Mouse (Mus musculus): ENCODE measurements around the gene Spdye4a. TPM values are rescaled to one million over a fixed set of nuclear protein-coding genes. Genes with fewer than 3 reads are reported as not detected.
"Not testable (repeated sequence)": the region's sequence is repeated elsewhere in the genome, so short reads cannot be mapped to it uniquely, and the experiment has no call there.

Spdye4a gene
- polyA plus RNA-seq, 1 experiment from 2014 or later = not detected

GRCm38 (mm10) chr5:143196506-143196905 lies 30.2 kb downstream of the Spdye4a start:
- no peaks in the 10 kb centered on the region for H3K9me3 ChIP-seq (replicated peaks; ENCODE audit: control insufficient read depth, low read length)
- no peaks in the 10 kb centered on the region for H3K4me1 ChIP-seq (ENCODE audit: control insufficient read depth, insufficient read depth, low read length)
- H3K9ac ChIP-seq (ENCODE audit: low read length) = no peak overlapping the region
- ATAC-seq (replicated peaks; ENCODE audit: extremely low read depth, insufficient read depth, low FRiP score) = no peak
- H3K27me3 ChIP-seq (ENCODE audit: control insufficient read depth, insufficient read depth, low read length) = no peaks in the 10 kb centered on the region
- no peak overlapping the region for H3K4me2 ChIP-seq (ENCODE audit: low read depth, low read length)
- no peaks in the 10 kb centered on the region for H3K36me3 ChIP-seq (ENCODE audit: control insufficient read depth, insufficient read depth)
- H3K27ac ChIP-seq (ENCODE audit: low read length) = no peak overlapping the region
- H3K4me3 ChIP-seq (ENCODE audit: low read length) = no peak overlapping the region
- WGBS = 72% methylated on average over 4 of the region's 4 CpGs

GRCm38 (mm10) chr5:143195166-143195565 lies 31.5 kb downstream of the Spdye4a start:
- WGBS = 69% methylated on average over 2 of the region's 2 CpGs
- no peak overlapping the region for H3K4me2 ChIP-seq (ENCODE audit: low read depth, low read length)
- H3K36me3 ChIP-seq (ENCODE audit: control insufficient read depth, insufficient read depth) = no peaks in the 10 kb centered on the region
- no peaks in the 10 kb centered on the region for H3K27me3 ChIP-seq (ENCODE audit: control insufficient read depth, insufficient read depth, low read length)
- H3K9ac ChIP-seq (ENCODE audit: low read length) = no peak overlapping the region
- H3K9me3 ChIP-seq (replicated peaks; ENCODE audit: control insufficient read depth, low read length) = no peaks in the 10 kb centered on the region
- no peak for ATAC-seq (replicated peaks; ENCODE audit: extremely low read depth, insufficient read depth, low FRiP score)
- no peak overlapping the region for H3K27ac ChIP-seq (ENCODE audit: low read length)
- H3K4me1 ChIP-seq (ENCODE audit: control insufficient read depth, insufficient read depth, low read length) = no peaks in the 10 kb centered on the region
- no peak overlapping the region for H3K4me3 ChIP-seq (ENCODE audit: low read length)

- 53% methylated on average over 8 of the region's 8 CpGs for WGBS
- not testable (repeated sequence) for ATAC-seq (replicated peaks; ENCODE audit: extremely low read depth, insufficient read depth, low FRiP score); H3K9me3 ChIP-seq (replicated peaks; ENCODE audit: control insufficient read depth, low read length); H3K9ac ChIP-seq (ENCODE audit: low read length); H3K4me2 ChIP-seq (ENCODE audit: low read depth, low read length); H3K36me3 ChIP-seq (ENCODE audit: control insufficient read depth, insufficient read depth); H3K4me1 ChIP-seq (ENCODE audit: control insufficient read depth, insufficient read depth, low read length); H3K4me3 ChIP-seq (ENCODE audit: low read length); H3K27ac ChIP-seq (ENCODE audit: low read length); H3K27me3 ChIP-seq (ENCODE audit: control insufficient read depth, insufficient read depth, low read length)
Observed at GRCm38 (mm10) chr5:143194747-143195146, 31.9 kb downstream of the Spdye4a start.

- Histone ChIP-seq H3K9me3 (replicated peaks; ENCODE audit: control insufficient read depth, low read length) (no peaks in the 10 kb centered on the region), H3K4me3 (ENCODE audit: low read length) (no peak overlapping the region), H3K4me1 (ENCODE audit: control insufficient read depth, insufficient read depth, low read length) (no peaks in the 10 kb centered on the region), H3K27me3 (ENCODE audit: control insufficient read depth, insufficient read depth, low read length) (no peaks in the 10 kb centered on the region), H3K36me3 (ENCODE audit: control insufficient read depth, insufficient read depth) (no peaks in the 10 kb centered on the region), H3K4me2 (ENCODE audit: low read depth, low read length) (no peak overlapping the region), H3K9ac (ENCODE audit: low read length) (no peak overlapping the region), H3K27ac (ENCODE audit: low read length) (no peak overlapping the region)
- 82% methylated on average over 8 of the region's 8 CpGs for WGBS
- no peak for ATAC-seq (replicated peaks; ENCODE audit: extremely low read depth, insufficient read depth, low FRiP score)
Observed at GRCm38 (mm10) chr5:143192806-143193205, 33.9 kb downstream of the Spdye4a start.

- not testable (repeated sequence) for H3K9me3 ChIP-seq (replicated peaks; ENCODE audit: control insufficient read depth, low read length); H3K4me1 ChIP-seq (ENCODE audit: control insufficient read depth, insufficient read depth, low read length); H3K27me3 ChIP-seq (ENCODE audit: control insufficient read depth, insufficient read depth, low read length); H3K27ac ChIP-seq (ENCODE audit: low read length); ATAC-seq (replicated peaks; ENCODE audit: extremely low read depth, insufficient read depth, low FRiP score); H3K4me2 ChIP-seq (ENCODE audit: low read depth, low read length); H3K9ac ChIP-seq (ENCODE audit: low read length); H3K36me3 ChIP-seq (ENCODE audit: control insufficient read depth, insufficient read depth); H3K4me3 ChIP-seq (ENCODE audit: low read length)
- WGBS = no CpG with 5 or more reads among the region's 1 CpGs
Observed at GRCm38 (mm10) chr5:143188014-143188413, 38.7 kb downstream of the Spdye4a start.

- peak; percentile 95 for ATAC-seq (replicated peaks; ENCODE audit: extremely low read depth, insufficient read depth, low FRiP score)
- Histone ChIP-seq H3K27me3 (ENCODE audit: control insufficient read depth, insufficient read depth, low read length) (no peaks in the 10 kb centered on the region), H3K4me1 (ENCODE audit: control insufficient read depth, insufficient read depth, low read length) (peaks cover 8% of the 10 kb centered on the region), H3K27ac (ENCODE audit: low read length) (peak within 1 kb of the TSS; percentile 77), H3K9ac (ENCODE audit: low read length) (peak within 1 kb of the TSS; percentile 92), H3K4me3 (ENCODE audit: low read length) (peak within 1 kb of the TSS; percentile 79), H3K4me2 (ENCODE audit: low read depth, low read length) (peak within 1 kb of the TSS; percentile 80), H3K36me3 (ENCODE audit: control insufficient read depth, insufficient read depth) (peaks cover 28% of the 10 kb centered on the region), H3K9me3 (replicated peaks; ENCODE audit: control insufficient read depth, low read length) (peaks cover 4% of the 10 kb centered on the region)
- under 1% methylated on average over 58 of the region's 58 CpGs for WGBS
Observed at GRCm38 (mm10) chr5:143180255-143181076, 46.2 kb downstream of the Spdye4a start, which contains the start of the genes Rbak and Spdye4b. Rbak (minus strand) TSS chr5:143180775. Spdye4b (plus strand) TSS chr5:143181017.

GRCm38 (mm10) chr5:143179179-143179578 lies 47.5 kb downstream of the Spdye4a start:
- Histone ChIP-seq H3K4me2 (ENCODE audit: low read depth, low read length) (peak overlapping the region; percentile 80; the same call in 1 of the 2 replicates), H3K9me3 (replicated peaks; ENCODE audit: control insufficient read depth, low read length) (peaks cover 5% of the 10 kb centered on the region), H3K4me1 (ENCODE audit: control insufficient read depth, insufficient read depth, low read length) (peaks cover 8% of the 10 kb centered on the region), H3K27me3 (ENCODE audit: control insufficient read depth, insufficient read depth, low read length) (no peaks in the 10 kb centered on the region), H3K9ac (ENCODE audit: low read length) (no peak overlapping the region), H3K27ac (ENCODE audit: low read length) (no peak overlapping the region), H3K4me3 (ENCODE audit: low read length) (no peak overlapping the region), H3K36me3 (ENCODE audit: control insufficient read depth, insufficient read depth) (peaks cover 40% of the 10 kb centered on the region)
- 43% methylated on average over 6 of the region's 6 CpGs for WGBS
- ATAC-seq (replicated peaks; ENCODE audit: extremely low read depth, insufficient read depth, low FRiP score) = no peak

GRCm38 (mm10) chr5:143177541-143178200 lies 49.0 kb downstream of the Spdye4a start:
- Histone ChIP-seq H3K27ac (ENCODE audit: low read length) (no peak overlapping the region), H3K4me3 (ENCODE audit: low read length) (no peak overlapping the region), H3K4me1 (ENCODE audit: control insufficient read depth, insufficient read depth, low read length) (peaks cover 8% of the 10 kb centered on the region), H3K36me3 (ENCODE audit: control insufficient read depth, insufficient read depth) (peaks cover 55% of the 10 kb centered on the region), H3K4me2 (ENCODE audit: low read depth, low read length) (no peak overlapping the region), H3K27me3 (ENCODE audit: control insufficient read depth, insufficient read depth, low read length) (no peaks in the 10 kb centered on the region), H3K9me3 (replicated peaks; ENCODE audit: control insufficient read depth, low read length) (peaks cover 10% of the 10 kb centered on the region), H3K9ac (ENCODE audit: low read length) (no peak overlapping the region)
- ATAC-seq (replicated peaks; ENCODE audit: extremely low read depth, insufficient read depth, low FRiP score) = no peak
- 82% methylated on average over 3 of the region's 3 CpGs for WGBS

- peaks cover 8% of the 10 kb centered on the region for H3K4me1 ChIP-seq (ENCODE audit: control insufficient read depth, insufficient read depth, low read length)
- H3K27ac ChIP-seq (ENCODE audit: low read length) = no peak overlapping the region
- no peak overlapping the region for H3K4me2 ChIP-seq (ENCODE audit: low read depth, low read length)
- H3K9me3 ChIP-seq (replicated peaks; ENCODE audit: control insufficient read depth, low read length) = peaks cover 10% of the 10 kb centered on the region
- no peak for ATAC-seq (replicated peaks; ENCODE audit: extremely low read depth, insufficient read depth, low FRiP score)
- H3K4me3 ChIP-seq (ENCODE audit: low read length) = no peak overlapping the region
- peaks cover 68% of the 10 kb centered on the region for H3K36me3 ChIP-seq (ENCODE audit: control insufficient read depth, insufficient read depth)
- 89% methylated on average over 4 of the region's 4 CpGs for WGBS
- no peak overlapping the region for H3K9ac ChIP-seq (ENCODE audit: low read length)
- no peaks in the 10 kb centered on the region for H3K27me3 ChIP-seq (ENCODE audit: control insufficient read depth, insufficient read depth, low read length)
Observed at GRCm38 (mm10) chr5:143175970-143176369, 50.7 kb downstream of the Spdye4a start.

All from heart, embryonic 16.5 days (tissue).